ENCODE assay signal across 8 mouse cellular contexts in genomic region chr1:86504697-86505421, GRCm38 (mm10). TPM values are rescaled to one million over a fixed set of nuclear protein-coding genes. Genes with fewer than 3 reads are reported as not detected.
A peak's percentile ranks its signal among the peaks of the same experiment; 100 is the strongest.
DNase-seq lines count a peak whose midpoint lies in the region; ATAC-seq lines count a peak whose summit lies in the region.

No protein-coding gene starts in this region.

- peak overlapping the region; percentile 48 for H3K4me3 ChIP-seq in embryonic facial prominence, embryonic 13.5 days
- peak overlapping the region; percentile 50 for H3K4me3 ChIP-seq in hindbrain, embryonic 15.5 days

- H3K4me2 ChIP-seq in embryonic facial prominence, embryonic 13.5 days: peak overlapping the region; percentile 71
- peak overlapping the region; percentile 81 for H3K4me2 ChIP-seq in hindbrain, embryonic 15.5 days

- no peaks in the 10 kb centered on the region for H3K27me3 ChIP-seq in embryonic facial prominence, embryonic 13.5 days
- H3K27me3 ChIP-seq in hindbrain, embryonic 15.5 days: no peaks in the 10 kb centered on the region

- H3K36me3 ChIP-seq in embryonic facial prominence, embryonic 13.5 days: no peaks in the 10 kb centered on the region
- no peaks in the 10 kb centered on the region for H3K36me3 ChIP-seq in hindbrain, embryonic 15.5 days

- peak overlapping the region; percentile 81 for H3K9ac ChIP-seq in embryonic facial prominence, embryonic 13.5 days
- peak overlapping the region; percentile 69 for H3K9ac ChIP-seq in hindbrain, embryonic 15.5 days

- peak overlapping the region; percentile 98 for H3K27ac ChIP-seq in embryonic facial prominence, embryonic 13.5 days
- H3K27ac ChIP-seq in hindbrain, embryonic 15.5 days (replicated peaks): peak overlapping the region; percentile 95

- WGBS in embryonic facial prominence, embryonic 13.5 days: 16% methylated on average over 19 of the region's 19 CpGs
- WGBS in hindbrain, embryonic 15.5 days: 15% methylated on average over 19 of the region's 19 CpGs

- H3K9me3 ChIP-seq in embryonic facial prominence, embryonic 13.5 days: no peaks in the 10 kb centered on the region
- no peaks in the 10 kb centered on the region for H3K9me3 ChIP-seq in hindbrain, embryonic 15.5 days

- ATAC-seq in embryonic facial prominence, embryonic 13.5 days (ENCODE audit: insufficient number of reproducible peaks, insufficient read depth, low FRiP score, low TSS enrichment, low read depth): no peak
- ATAC-seq in hindbrain, embryonic 15.5 days (ENCODE audit: low FRiP score, low read depth): no peak
- no peak for ATAC-seq in granulocyte monocyte progenitor cell, adult 5-6 weeks (replicated peaks; ENCODE audit: poor library complexity, severe bottlenecking)

- H3K4me1 ChIP-seq in embryonic facial prominence, embryonic 13.5 days: peaks cover 59% of the 10 kb centered on the region
- H3K4me1 ChIP-seq in hindbrain, embryonic 15.5 days (replicated peaks): peaks cover 60% of the 10 kb centered on the region

- peak; percentile 46 to 47 for DNase-seq in right cerebral cortex, postnatal 10 days (ENCODE audit: low spot score in 2 of 2)
- DNase-seq in right cerebral cortex, postnatal 4 days: no peak
- DNase-seq in lung, postnatal 14 days: peak; percentile 41
- DNase-seq in yolk sac, embryonic 10.5 days (ENCODE audit: low spot score): peak; percentile 32
- DNase-seq in urinary bladder, postnatal 25 days (ENCODE audit: low spot score): no peak

RNA-seq across cellular contexts. Expression of gene Ptma, which starts 21.7 kb away (rescaled TPM):
- 3,278 and 3,456 TPM in 2 replicates for polyA plus RNA-seq in embryonic facial prominence, embryonic 13.5 days (2015; fragmentation: Nextera tagmentation; extraction: Ambion mirVana)
- 1,392 and 1,427 TPM in 2 replicates for polyA plus RNA-seq in hindbrain, embryonic 15.5 days (2015; fragmentation: Nextera tagmentation; extraction: Ambion mirVana)
- total RNA-seq in granulocyte monocyte progenitor cell, adult 5-6 weeks (2014; fragmentation: Nextera tagmentation): 3,814 and 3,953 TPM in 2 replicates
- 7,771 and 8,789 TPM in 2 replicates for total RNA-seq in granulocyte monocyte progenitor cell, adult 5-6 weeks (2017)

Comparison
In these comparisons a context has a peak if more than half of its experiments do, and no peak if none do; other contexts are left out.
1. DNase-seq: peak in right cerebral cortex, postnatal 10 days (2 of 2), lung, postnatal 14 days (single experiment) and yolk sac, embryonic 10.5 days (single experiment); none in right cerebral cortex, postnatal 4 days (single experiment) and urinary bladder, postnatal 25 days (single experiment).